Mouse (Mus musculus) heart, postnatal 10 days (tissue): ENCODE measurements around the gene Btbd35f5. TPM values are rescaled to one million over a fixed set of nuclear protein-coding genes. Genes with fewer than 3 reads are reported as not detected.
"Not testable (repeated sequence)": the region's sequence is repeated elsewhere in the genome, so short reads cannot be mapped to it uniquely, and the experiment has no call there.

Experiments
- DNase-seq, 2 experiments: peaks; one replicate each; pipeline ENCODE4 v3.0.0; 2021
- intact Hi-C: fragments of 180-260 bp; cut with DNase I; formaldehyde crosslinking; loops from one replicate; pipeline ENCODE4 v1.15.1; 2025
- total RNA-seq, 2 experiments: library from RNA; stranded (reverse); gene quantifications; 2 replicates each; pipeline ENCODE4 v1.2.3; 2021

Btbd35f5 gene
- total RNA-seq, result not detected

GRCm38 (mm10) chrX:32973597-32973996, at the start of gene Btbd35f5:
TSS of gene Btbd35f5 (plus strand) at chrX:32973897.
- DNase-seq, intact Hi-C loops: not testable (repeated sequence)

DNA sequence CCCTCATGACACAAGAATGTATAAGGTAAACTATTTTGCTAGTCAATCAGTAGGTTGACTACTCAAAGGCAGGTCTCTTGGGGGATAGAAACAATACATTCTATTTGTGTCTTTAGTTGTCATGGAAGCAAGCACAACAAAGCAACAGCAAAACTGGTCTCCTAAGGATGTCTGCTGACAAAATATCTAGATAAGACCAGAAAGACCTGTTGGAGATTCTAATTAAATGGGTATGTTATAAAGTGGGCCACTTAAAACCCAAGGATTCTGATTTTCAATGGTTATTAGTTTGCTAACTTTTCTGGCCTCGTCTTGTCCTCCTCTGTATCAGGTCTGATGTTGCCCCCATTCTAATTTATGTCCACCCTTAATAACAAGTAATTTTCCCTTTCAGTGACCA, 32.2 kb upstream of the Btbd35f5 start, which contains the start of gene Gm21789:
Gene Gm21789, plus strand, starts transcription at position 301 of the 400 bp plus-strand sequence.
- DNase-seq, intact Hi-C loops: not testable (repeated sequence)

Other genes with a start within 250 kb of the Btbd35f5 start
- gene Btbd35f21, start 247.8 kb upstream of the Btbd35f5 start, total RNA-seq, result not detected
- gene Btbd35f30, start 79.3 kb upstream of the Btbd35f5 start, total RNA-seq, result not detected
- gene Gm21789, start 32.1 kb upstream of the Btbd35f5 start, total RNA-seq, result not detected